Mouse (Mus musculus) spleen, adult 2 months (tissue): Measurements from ENCODE around the gene Lrp1.

Experiments used
- CTCF ChIP-seq: fragments of 200-500 bp; IDR thresholded peaks from 2 replicates; pipeline ENCODE4 v1.5.1; 2011; ENCODE audit warnings: mild to moderate bottlenecking, inconsistent platforms; ENCODE audit not compliant: insufficient read depth, insufficient read length, insufficient replicate concordance; ENCODE audit errors: extremely low read depth
- POLR2A ChIP-seq: fragments of 200-500 bp; IDR thresholded peaks from 2 replicates; pipeline ENCODE4 v1.6.1; 2011; ENCODE audit warnings: low read depth, low read length, inconsistent platforms

GRCm38 (mm10) chr10:127605251-127605547, 15.7 kb downstream of the Lrp1 start:
- TF ChIP-seq POLR2A (no peak), CTCF (no peak)
